Mouse (Mus musculus): Measurements from ENCODE around the gene Sdk1. TPM values are rescaled to one million over a fixed set of nuclear protein-coding genes. Genes with fewer than 3 reads are reported as not detected.

Gene Sdk1
- polyA plus RNA-seq, 1 experiment from 2014 or later: 1.9 TPM

DNA sequence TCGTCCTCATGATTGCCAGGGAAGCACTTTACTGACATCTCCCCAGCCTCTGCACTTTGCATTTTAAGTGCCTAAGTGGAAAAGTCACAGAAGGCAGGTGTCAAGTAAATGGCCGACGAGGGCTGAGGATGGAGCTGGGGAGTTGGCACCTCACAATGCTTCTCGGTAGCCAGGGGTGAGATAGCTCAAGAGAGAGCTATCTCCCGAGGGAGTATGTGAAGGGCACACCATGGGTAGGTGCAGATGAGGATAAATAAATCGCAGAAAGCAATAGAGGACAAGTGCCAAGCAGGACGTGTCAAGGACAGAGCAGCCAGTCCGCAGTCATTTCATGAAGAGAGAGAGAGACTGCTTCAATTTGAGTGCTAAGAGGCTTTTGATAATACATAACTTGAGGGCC is 655.1 kb downstream of the Sdk1 start:
- no peaks in the 10 kb centered on the region for H3K36me3 ChIP-seq (ENCODE audit: control insufficient read depth, insufficient read depth, low read length)
- H3K4me2 ChIP-seq (ENCODE audit: low read length): no peak overlapping the region
- 88% methylated on average over 8 of the region's 8 CpGs for WGBS
- no peak overlapping the region for H3K9ac ChIP-seq (replicated peaks; ENCODE audit: low read length)
- ATAC-seq (ENCODE audit: low FRiP score, low TSS enrichment) (no peak), DNase-seq (no peak)
- no peaks in the 10 kb centered on the region for H3K27me3 ChIP-seq (ENCODE audit: control insufficient read depth, insufficient read depth, low read length)
- H3K9me3 ChIP-seq (ENCODE audit: control insufficient read depth, low read length): no peaks in the 10 kb centered on the region
- H3K4me3 ChIP-seq (replicated peaks; ENCODE audit: low read depth, low read length): no peak overlapping the region
- no peaks in the 10 kb centered on the region for H3K4me1 ChIP-seq (ENCODE audit: control insufficient read depth, insufficient read depth, low read length)
- H3K27ac ChIP-seq (replicated peaks; ENCODE audit: low read depth, low read length): no peak overlapping the region

DNA sequence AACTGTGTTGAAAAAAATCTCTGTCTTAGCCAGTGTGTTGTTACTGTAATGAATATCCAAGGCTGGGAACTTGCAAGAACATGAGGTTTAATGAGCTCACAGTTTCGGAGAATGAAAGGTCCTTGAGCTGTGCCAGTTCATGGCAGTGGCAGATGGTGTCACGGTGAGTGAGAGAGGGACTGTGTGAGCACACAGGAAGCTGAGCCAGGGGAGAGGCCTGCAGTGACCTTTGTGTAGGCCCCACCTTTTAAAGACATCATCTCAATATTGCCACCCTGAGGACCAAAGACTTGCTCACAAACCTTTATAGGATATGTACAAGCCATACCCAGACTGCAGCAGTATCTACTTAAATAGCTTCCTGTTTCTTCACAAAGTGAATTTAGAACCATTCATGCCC is 656.2 kb downstream of the Sdk1 start:
- DNase-seq (no peak), ATAC-seq (ENCODE audit: low FRiP score, low TSS enrichment) (no peak)
- Histone ChIP-seq H3K36me3 (ENCODE audit: control insufficient read depth, insufficient read depth, low read length) (no peaks in the 10 kb centered on the region), H3K4me3 (replicated peaks; ENCODE audit: low read depth, low read length) (no peak overlapping the region), H3K9me3 (ENCODE audit: control insufficient read depth, low read length) (no peaks in the 10 kb centered on the region), H3K9ac (replicated peaks; ENCODE audit: low read length) (no peak overlapping the region), H3K4me1 (ENCODE audit: control insufficient read depth, insufficient read depth, low read length) (no peaks in the 10 kb centered on the region), H3K4me2 (ENCODE audit: low read length) (no peak overlapping the region), H3K27ac (replicated peaks; ENCODE audit: low read depth, low read length) (no peak overlapping the region), H3K27me3 (ENCODE audit: control insufficient read depth, insufficient read depth, low read length) (no peaks in the 10 kb centered on the region)
- 62% methylated on average over 2 of the region's 2 CpGs for WGBS

DNA sequence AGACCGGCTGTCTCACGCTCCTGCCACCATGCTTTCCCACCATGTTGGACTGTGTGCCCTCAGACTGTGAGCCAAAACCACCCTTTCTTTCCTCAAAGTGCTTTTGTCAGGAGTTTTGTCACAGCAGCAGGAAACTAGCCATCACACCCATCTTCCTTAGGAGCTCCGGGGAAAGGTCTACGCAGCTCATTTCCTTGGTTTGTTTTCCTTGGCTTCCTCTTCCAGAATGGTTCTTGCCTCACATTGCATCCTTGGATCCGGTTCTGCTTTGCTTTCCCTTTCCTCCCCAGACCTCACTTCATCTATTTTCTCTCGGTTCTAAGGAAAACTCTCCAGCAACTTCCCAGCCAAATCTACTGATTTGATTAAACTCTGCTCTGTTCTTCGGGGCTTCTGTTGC is 658.5 kb downstream of the Sdk1 start:
- H3K27ac ChIP-seq (replicated peaks; ENCODE audit: low read depth, low read length): no peak overlapping the region
- H3K27me3 ChIP-seq (ENCODE audit: control insufficient read depth, insufficient read depth, low read length): no peaks in the 10 kb centered on the region
- no peaks in the 10 kb centered on the region for H3K9me3 ChIP-seq (ENCODE audit: control insufficient read depth, low read length)
- ATAC-seq (ENCODE audit: low FRiP score, low TSS enrichment) (no peak), DNase-seq (no peak)
- 89% methylated on average over 7 of the region's 7 CpGs for WGBS
- H3K36me3 ChIP-seq (ENCODE audit: control insufficient read depth, insufficient read depth, low read length): no peaks in the 10 kb centered on the region
- no peaks in the 10 kb centered on the region for H3K4me1 ChIP-seq (ENCODE audit: control insufficient read depth, insufficient read depth, low read length)
- no peak overlapping the region for H3K9ac ChIP-seq (replicated peaks; ENCODE audit: low read length)
- no peak overlapping the region for H3K4me2 ChIP-seq (ENCODE audit: low read length)
- no peak overlapping the region for H3K4me3 ChIP-seq (replicated peaks; ENCODE audit: low read depth, low read length)

DNA sequence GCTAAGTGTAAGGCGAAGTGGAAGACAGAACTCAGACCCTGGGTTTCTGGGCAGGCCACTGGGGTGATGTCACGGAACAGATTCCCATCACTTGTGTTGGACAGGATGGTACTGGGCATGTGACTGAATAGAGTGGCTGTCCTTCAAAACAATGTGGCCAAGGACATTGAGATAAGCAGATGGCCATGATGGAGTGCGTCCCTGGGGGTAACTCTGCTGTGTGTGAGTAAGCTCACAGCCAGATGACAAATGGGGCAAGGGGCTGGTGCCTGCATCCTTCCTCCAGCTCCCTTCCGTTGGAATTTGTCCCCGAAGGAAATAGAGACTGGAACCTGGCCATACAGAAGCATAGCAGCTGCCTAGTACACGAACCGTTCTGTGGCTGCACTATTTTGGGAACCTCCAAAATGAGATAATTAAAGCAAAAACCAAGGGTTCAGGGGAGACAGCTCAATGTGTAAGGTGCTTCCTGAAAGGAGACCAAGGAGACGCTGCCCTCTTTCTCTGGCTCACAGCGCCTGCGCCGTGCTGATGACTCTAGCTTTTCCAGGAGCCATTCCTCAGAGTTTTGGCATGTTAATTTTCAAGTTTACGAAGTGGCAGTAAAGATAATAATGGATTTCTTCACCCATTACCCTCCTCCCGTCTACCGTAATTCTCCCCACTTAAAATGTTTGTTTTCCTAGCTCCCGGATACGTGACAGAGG is 661.4 kb downstream of the Sdk1 start:
- no peak for ATAC-seq (ENCODE audit: low FRiP score, low TSS enrichment)
- no peak for DNase-seq

DNA sequence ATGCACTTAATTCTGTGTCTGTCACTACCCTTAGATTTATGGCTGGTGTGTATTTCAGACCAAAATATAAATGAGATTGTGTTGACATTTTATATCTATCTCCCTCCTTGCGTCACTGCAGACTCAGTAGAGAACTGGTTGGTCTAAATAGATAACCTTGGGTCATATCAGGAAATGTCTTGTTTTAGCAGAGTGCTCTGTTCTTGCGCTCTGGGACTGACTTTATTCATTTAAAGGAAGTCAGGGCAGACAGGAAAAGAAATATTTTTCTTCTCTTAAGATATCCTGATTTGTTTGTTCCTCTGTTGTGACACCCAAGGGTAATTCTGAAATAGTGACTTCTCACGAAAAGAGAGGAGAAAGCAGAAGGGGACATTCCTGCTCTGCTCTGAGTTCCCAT is 669.2 kb downstream of the Sdk1 start:
- Histone ChIP-seq H3K9ac (replicated peaks; ENCODE audit: low read length) (no peak overlapping the region), H3K9me3 (ENCODE audit: control insufficient read depth, low read length) (no peaks in the 10 kb centered on the region), H3K4me2 (ENCODE audit: low read length) (no peak overlapping the region), H3K27ac (replicated peaks; ENCODE audit: low read depth, low read length) (no peak overlapping the region), H3K4me1 (ENCODE audit: control insufficient read depth, insufficient read depth, low read length) (no peaks in the 10 kb centered on the region), H3K36me3 (ENCODE audit: control insufficient read depth, insufficient read depth, low read length) (no peaks in the 10 kb centered on the region), H3K4me3 (replicated peaks; ENCODE audit: low read depth, low read length) (no peak overlapping the region), H3K27me3 (ENCODE audit: control insufficient read depth, insufficient read depth, low read length) (no peaks in the 10 kb centered on the region)
- no peak for DNase-seq
- WGBS: 91% methylated on average over 3 of the region's 3 CpGs
- no peak for ATAC-seq (ENCODE audit: low FRiP score, low TSS enrichment)

More for the DNA sequence above, 661.4 kb downstream of the Sdk1 start:
- Histone ChIP-seq H3K27me3 (ENCODE audit: control insufficient read depth, insufficient read depth, low read length) (no peaks in the 10 kb centered on the region), H3K9ac (replicated peaks; ENCODE audit: low read length) (no peak overlapping the region), H3K4me2 (ENCODE audit: low read length) (no peak overlapping the region), H3K27ac (replicated peaks; ENCODE audit: low read depth, low read length) (no peak overlapping the region), H3K4me1 (ENCODE audit: control insufficient read depth, insufficient read depth, low read length) (no peaks in the 10 kb centered on the region), H3K36me3 (ENCODE audit: control insufficient read depth, insufficient read depth, low read length) (no peaks in the 10 kb centered on the region), H3K9me3 (ENCODE audit: control insufficient read depth, low read length) (no peaks in the 10 kb centered on the region), H3K4me3 (replicated peaks; ENCODE audit: low read depth, low read length) (no peak overlapping the region)
- WGBS: 82% methylated on average over 16 of the region's 16 CpGs

DNA sequence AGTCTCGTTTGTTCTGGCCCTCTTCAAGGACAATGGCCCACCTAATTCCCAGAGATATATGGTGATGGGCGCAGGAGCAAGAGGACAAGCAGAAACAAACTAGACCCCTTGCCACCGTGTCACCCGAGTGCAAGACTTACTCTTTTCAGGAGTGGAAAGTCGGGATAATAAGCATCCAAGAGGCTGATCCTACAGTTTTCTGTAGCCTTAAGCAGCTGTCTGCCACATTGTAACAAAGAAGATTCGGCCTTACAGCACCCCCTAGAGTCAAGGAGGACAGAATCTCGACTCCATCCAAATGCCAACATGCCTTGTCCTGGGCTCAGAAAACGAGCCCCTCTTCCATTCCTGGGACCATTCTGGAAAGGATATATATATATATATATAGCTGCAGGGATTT is 669.6 kb downstream of the Sdk1 start:
- ATAC-seq (ENCODE audit: low FRiP score, low TSS enrichment): no peak
- WGBS: 60% methylated on average over 8 of the region's 8 CpGs

DNA sequence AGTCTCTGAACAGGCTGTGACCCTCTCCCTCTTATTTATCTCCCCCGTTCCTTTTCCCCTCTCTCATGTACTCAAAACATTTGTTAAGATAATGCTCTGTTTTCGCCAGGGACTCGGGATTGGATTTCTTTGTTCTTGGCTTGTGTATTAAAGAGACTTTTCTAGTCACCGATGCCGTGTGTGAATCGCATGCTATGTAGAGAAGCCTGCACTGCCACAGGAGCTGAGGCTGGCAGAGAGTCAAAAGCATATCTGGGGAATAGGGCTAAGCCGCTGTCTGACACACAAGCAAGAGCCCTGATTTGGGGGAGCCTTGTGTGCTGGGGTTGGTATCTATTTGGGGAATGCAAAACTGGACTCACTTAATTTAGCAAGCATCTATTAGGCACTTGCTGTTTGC is 671.6 kb downstream of the Sdk1 start:
- peak; percentile 68 for DNase-seq

More for the DNA sequence above, 669.6 kb downstream of the Sdk1 start:
- peak; percentile 42 for DNase-seq
- Histone ChIP-seq H3K4me1 (ENCODE audit: control insufficient read depth, insufficient read depth, low read length) (no peaks in the 10 kb centered on the region), H3K9me3 (ENCODE audit: control insufficient read depth, low read length) (no peaks in the 10 kb centered on the region), H3K4me2 (ENCODE audit: low read length) (no peak overlapping the region), H3K27me3 (ENCODE audit: control insufficient read depth, insufficient read depth, low read length) (no peaks in the 10 kb centered on the region), H3K9ac (replicated peaks; ENCODE audit: low read length) (no peak overlapping the region), H3K36me3 (ENCODE audit: control insufficient read depth, insufficient read depth, low read length) (no peaks in the 10 kb centered on the region), H3K4me3 (replicated peaks; ENCODE audit: low read depth, low read length) (no peak overlapping the region), H3K27ac (replicated peaks; ENCODE audit: low read depth, low read length) (no peak overlapping the region)

DNA sequence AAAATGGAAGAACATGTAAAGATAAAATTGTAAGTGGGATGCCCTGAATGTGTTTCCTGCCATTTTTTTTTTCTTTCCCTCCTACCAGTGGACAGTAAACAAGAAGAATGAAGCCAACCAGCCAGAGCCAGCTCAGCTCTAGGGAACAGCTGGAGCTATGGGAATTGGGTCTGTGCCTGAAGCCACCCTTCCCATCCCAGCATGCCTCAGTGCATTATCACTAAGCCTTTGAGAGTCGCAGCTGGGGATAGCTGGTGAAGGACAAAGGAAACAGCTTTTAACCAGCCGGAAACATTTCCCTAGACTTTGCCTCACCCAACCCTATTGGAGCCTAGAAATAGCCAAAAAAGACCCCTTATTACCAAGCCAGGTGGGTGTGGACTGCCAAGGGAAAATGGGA is 675.7 kb downstream of the Sdk1 start:
- Histone ChIP-seq H3K4me2 (ENCODE audit: low read length) (no peak overlapping the region), H3K36me3 (ENCODE audit: control insufficient read depth, insufficient read depth, low read length) (no peaks in the 10 kb centered on the region), H3K9me3 (ENCODE audit: control insufficient read depth, low read length) (no peaks in the 10 kb centered on the region), H3K4me3 (replicated peaks; ENCODE audit: low read depth, low read length) (no peak overlapping the region), H3K4me1 (ENCODE audit: control insufficient read depth, insufficient read depth, low read length) (no peaks in the 10 kb centered on the region), H3K9ac (replicated peaks; ENCODE audit: low read length) (no peak overlapping the region), H3K27me3 (ENCODE audit: control insufficient read depth, insufficient read depth, low read length) (no peaks in the 10 kb centered on the region), H3K27ac (replicated peaks; ENCODE audit: low read depth, low read length) (no peak overlapping the region)
- WGBS: 21% methylated on average over 2 of the region's 2 CpGs
- DNase-seq: peak; percentile 28
- no peak for ATAC-seq (ENCODE audit: low FRiP score, low TSS enrichment)

More for the DNA sequence above, 671.6 kb downstream of the Sdk1 start:
- Histone ChIP-seq H3K27me3 (ENCODE audit: control insufficient read depth, insufficient read depth, low read length) (no peaks in the 10 kb centered on the region), H3K4me3 (replicated peaks; ENCODE audit: low read depth, low read length) (no peak overlapping the region), H3K27ac (replicated peaks; ENCODE audit: low read depth, low read length) (0 out of 2 replicates have a peak overlapping the region, but pooled peaks have one; percentile 26), H3K4me1 (ENCODE audit: control insufficient read depth, insufficient read depth, low read length) (no peaks in the 10 kb centered on the region), H3K4me2 (ENCODE audit: low read length) (no peak overlapping the region), H3K36me3 (ENCODE audit: control insufficient read depth, insufficient read depth, low read length) (no peaks in the 10 kb centered on the region), H3K9ac (replicated peaks; ENCODE audit: low read length) (no peak overlapping the region), H3K9me3 (ENCODE audit: control insufficient read depth, low read length) (no peaks in the 10 kb centered on the region)
- 58% methylated on average over 7 of the region's 7 CpGs for WGBS
- ATAC-seq (ENCODE audit: low FRiP score, low TSS enrichment): no peak

DNA sequence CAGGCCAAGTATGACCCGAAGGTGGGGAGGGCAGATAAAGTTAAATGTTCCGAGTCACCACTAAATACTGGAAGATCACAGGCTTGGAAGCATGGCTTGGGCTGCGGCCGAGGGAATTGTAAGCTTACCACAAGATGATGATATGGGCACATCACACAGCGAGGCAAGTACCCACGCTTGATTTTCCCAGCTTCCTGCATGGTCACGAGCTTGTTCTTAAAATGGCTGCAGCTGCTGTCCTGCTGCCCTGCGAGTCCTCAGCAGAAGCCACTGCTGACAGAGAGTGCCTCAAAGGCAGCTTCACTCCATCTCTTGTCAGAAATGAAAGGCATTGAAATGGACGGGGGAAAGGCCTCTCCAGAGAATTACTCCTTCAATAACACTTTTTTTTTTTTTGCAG is 697.7 kb downstream of the Sdk1 start:
- no peak overlapping the region for H3K4me3 ChIP-seq (replicated peaks; ENCODE audit: low read depth, low read length)
- WGBS: 71% methylated on average over 9 of the region's 9 CpGs
- H3K27me3 ChIP-seq (ENCODE audit: control insufficient read depth, insufficient read depth, low read length): no peaks in the 10 kb centered on the region
- peak; percentile 21 for DNase-seq
- H3K27ac ChIP-seq (replicated peaks; ENCODE audit: low read depth, low read length): 0 out of 2 replicates have a peak overlapping the region, but pooled peaks have one; percentile 5
- H3K4me2 ChIP-seq (ENCODE audit: low read length): no peak overlapping the region
- no peak for ATAC-seq (ENCODE audit: low FRiP score, low TSS enrichment)
- H3K9ac ChIP-seq (replicated peaks; ENCODE audit: low read length): no peak overlapping the region
- no peaks in the 10 kb centered on the region for H3K9me3 ChIP-seq (ENCODE audit: control insufficient read depth, low read length)
- H3K4me1 ChIP-seq (ENCODE audit: control insufficient read depth, insufficient read depth, low read length): no peaks in the 10 kb centered on the region
- H3K36me3 ChIP-seq (ENCODE audit: control insufficient read depth, insufficient read depth, low read length): no peaks in the 10 kb centered on the region
